Mouse (Mus musculus): ENCODE measurements at regions not wholly inside any gene's neighbourhood (a gene's known extent, or its start where the extent isn't known, plus 50 kb on each side); places are given as distances from the start of the nearest gene placed in this dataset.

DNA sequence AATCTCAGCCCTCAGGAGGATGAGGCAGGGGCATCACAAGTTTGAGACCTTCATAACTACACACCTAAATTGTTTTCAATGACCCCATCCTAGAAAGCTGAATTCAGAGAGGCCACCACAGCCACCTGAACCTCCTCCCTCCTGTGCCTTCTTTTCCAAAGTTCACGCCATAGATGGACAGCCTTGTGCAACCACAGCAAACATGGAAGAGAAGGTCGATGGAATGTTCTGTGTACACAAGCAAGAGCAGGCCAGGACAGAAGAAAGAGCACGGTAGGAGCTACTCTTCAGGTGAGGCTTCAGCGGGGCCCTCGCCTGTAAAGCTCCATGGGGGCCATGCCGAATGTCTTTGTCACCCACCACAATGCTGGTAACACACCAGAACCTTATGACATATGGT lies 481.1 kb upstream of the Sall1 start:
- no peak for TF ChIP-seq CTCF (IDR thresholded peaks at IDR 0.05; ENCODE audit: low read depth, low read length)
- TF ChIP-seq POLR2A (IDR thresholded peaks at IDR 0.05; ENCODE audit: borderline replicate concordance, low read depth, low read length), result no peak
